Mouse (Mus musculus): ENCODE measurements around the gene Gpbar1.

- no peak for TF ChIP-seq CTCF (IDR thresholded peaks at IDR 0.05; ENCODE audit: extremely low read depth, insufficient read depth, low read length)
- TF ChIP-seq POLR2A (IDR thresholded peaks at IDR 0.05; ENCODE audit: extremely low read depth, insufficient read depth, low read length), result no peak
Observed at GRCm38 (mm10) chr1:74300347-74301110, 22.2 kb downstream of the Gpbar1 start.
